Mouse (Mus musculus) embryonic facial prominence, embryonic 10.5 days (tissue): ENCODE measurements around the gene Tiam1. TPM values are rescaled to one million over a fixed set of nuclear protein-coding genes. Genes with fewer than 3 reads are reported as not detected.
A peak's percentile ranks its signal among the peaks of the same experiment; 100 is the strongest.

Experiments used
- DNase-seq: peaks from one replicate; pipeline ENCODE4 v3.0.0-alpha.2; 2017; ENCODE audit warnings: low spot score
- H3K27ac ChIP-seq: fragments of 300-500 bp; sonication (generic); replicated peaks from 2 replicates; pipeline ENCODE4 v1.5.1; 2016; ENCODE audit warnings: mild to moderate bottlenecking
- H3K27me3 ChIP-seq: fragments of 300-500 bp; sonication (generic); replicated peaks from 2 replicates; pipeline ENCODE4 v1.6.1; 2016; ENCODE audit warnings: low read depth, mild to moderate bottlenecking; ENCODE audit not compliant: poor library complexity, severe bottlenecking
- H3K36me3 ChIP-seq: fragments of 300-500 bp; sonication (generic); replicated peaks from 2 replicates; pipeline ENCODE4 v1.6.1; 2016; ENCODE audit warnings: mild to moderate bottlenecking, moderate library complexity
- H3K4me1 ChIP-seq: fragments of 300-500 bp; sonication (generic); 2 replicates; pipeline ENCODE4 v1.6.1; 2016
- H3K4me3 ChIP-seq: fragments of 300-500 bp; sonication (generic); 2 replicates; pipeline ENCODE4 v1.5.1; 2016; ENCODE audit warnings: mild to moderate bottlenecking, moderate library complexity
- H3K9me3 ChIP-seq: fragments of 300-500 bp; sonication (generic); 2 replicates; pipeline ENCODE4 v1.6.1; 2016; ENCODE audit warnings: mild to moderate bottlenecking
- WGBS: fragments of 180-500 bp; shearing (Covaris S2); methylation state at CpG from one replicate; pipeline ENCODE4 v1.1.7; 2016; 5-methylcytosine and 5-hydroxymethylcytosine counted together
- polyA plus RNA-seq: library from polyadenylated mRNA; unstranded; fragments of >200 nt; fragmentation: Nextera tagmentation; extraction: Ambion mirVana; gene quantifications from 2 replicates; pipeline ENCODE4 v1.2.1, GENCODE M21; 2016

Tiam1 gene
- polyA plus RNA-seq, 1 experiment from 2014 or later = 25.3 TPM

DNA sequence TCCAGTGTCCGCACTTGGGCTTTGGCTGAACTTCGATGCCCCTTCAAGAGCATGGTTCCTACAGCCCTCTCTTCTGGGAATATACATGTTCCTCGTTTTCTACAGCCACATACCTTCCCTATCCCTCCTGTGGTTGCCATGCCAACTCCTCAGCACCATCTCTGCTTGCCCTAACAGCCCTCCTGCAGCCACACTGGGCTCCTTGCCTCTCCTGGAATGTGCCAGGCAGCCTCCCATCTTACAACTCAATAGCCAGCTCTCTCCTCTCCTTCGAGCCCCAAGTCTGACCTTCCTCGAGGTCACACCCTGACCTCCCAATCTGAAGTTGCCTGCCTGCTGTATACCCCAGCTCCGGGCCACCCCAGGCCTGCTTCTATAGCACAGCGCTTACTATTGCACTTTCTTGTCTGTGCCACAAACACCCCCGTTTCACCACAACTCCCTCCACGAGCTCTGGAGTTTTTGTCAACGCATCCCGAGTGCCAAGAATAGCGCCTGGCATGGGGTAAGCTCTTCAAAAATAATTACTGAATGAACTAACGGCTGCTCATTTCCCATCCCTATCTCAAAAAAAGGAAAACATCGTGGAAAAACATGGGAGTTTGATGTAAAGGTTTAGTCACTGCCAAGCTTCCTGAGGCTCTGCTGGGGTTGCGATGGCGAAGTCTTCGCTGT lies 252.9 kb downstream of the Tiam1 start:
- no peak for DNase-seq
- H3K9me3 ChIP-seq = peaks cover 10% of the 10 kb centered on the region; the same call in 1 of the 2 replicates
- WGBS = 79% methylated on average over 17 of the region's 17 CpGs
- H3K36me3 ChIP-seq = peaks cover 28% of the 10 kb centered on the region
- no peaks in the 10 kb centered on the region for H3K27me3 ChIP-seq
- peaks cover 28% of the 10 kb centered on the region for H3K4me1 ChIP-seq
- H3K27ac ChIP-seq = 0 out of 2 replicates have a peak overlapping the region, but pooled peaks have one; percentile 19
- H3K4me3 ChIP-seq = no peak overlapping the region

- peaks cover 10% of the 10 kb centered on the region; the same call in 1 of the 2 replicates for H3K9me3 ChIP-seq
- WGBS = 79% methylated on average over 10 of the region's 10 CpGs
- peaks cover 33% of the 10 kb centered on the region for H3K4me1 ChIP-seq
- H3K27me3 ChIP-seq = no peaks in the 10 kb centered on the region
- 0 out of 2 replicates have a peak overlapping the region, but pooled peaks have one; percentile 19 for H3K27ac ChIP-seq
- DNase-seq = no peak
- H3K4me3 ChIP-seq = no peak overlapping the region
- peaks cover 23% of the 10 kb centered on the region for H3K36me3 ChIP-seq
Measured at GRCm38 (mm10) chr16:89889890-89890462, 253.6 kb downstream of the Tiam1 start.

DNA sequence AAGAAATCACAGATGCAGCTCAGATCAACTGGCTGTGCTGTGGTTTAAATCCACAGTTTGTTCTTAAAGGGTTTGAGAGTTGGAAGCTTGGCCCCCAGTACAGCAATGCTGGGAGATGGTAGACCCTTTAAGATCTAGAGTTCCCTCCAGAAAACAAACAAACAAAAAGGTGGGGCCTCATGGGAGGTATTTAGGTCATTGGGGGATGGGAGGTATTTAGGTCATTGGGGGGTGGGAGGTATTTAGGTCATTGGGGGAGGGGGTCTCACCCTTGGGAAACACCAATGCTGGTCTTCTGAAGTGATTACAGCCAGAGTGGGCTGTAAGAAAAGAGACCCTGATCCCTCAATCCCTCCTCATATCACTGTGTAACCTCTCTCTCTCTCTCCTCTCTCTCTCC lies 257.0 kb downstream of the Tiam1 start:
- Histone ChIP-seq H3K9me3 (peaks cover 6% of the 10 kb centered on the region; the same call in 1 of the 2 replicates), H3K36me3 (peaks cover 37% of the 10 kb centered on the region), H3K4me1 (peaks cover 49% of the 10 kb centered on the region), H3K27me3 (no peaks in the 10 kb centered on the region), H3K4me3 (no peak overlapping the region), H3K27ac (no peak overlapping the region)
- no peak for DNase-seq

GRCm38 (mm10) chr16:89885661-89886060 lies 257.9 kb downstream of the Tiam1 start:
- H3K4me1 ChIP-seq = peaks cover 43% of the 10 kb centered on the region
- H3K27me3 ChIP-seq = no peaks in the 10 kb centered on the region
- no peak for DNase-seq
- no peak overlapping the region for H3K4me3 ChIP-seq
- no peak overlapping the region for H3K27ac ChIP-seq
- peaks cover 6% of the 10 kb centered on the region; the same call in 1 of the 2 replicates for H3K9me3 ChIP-seq
- peaks cover 37% of the 10 kb centered on the region for H3K36me3 ChIP-seq
- 68% methylated on average over 9 of the region's 9 CpGs for WGBS

- 93% methylated on average over 4 of the region's 4 CpGs for WGBS
- peaks cover 6% of the 10 kb centered on the region; the same call in 1 of the 2 replicates for H3K9me3 ChIP-seq
- peaks cover 37% of the 10 kb centered on the region for H3K36me3 ChIP-seq
- no peaks in the 10 kb centered on the region for H3K27me3 ChIP-seq
- no peak overlapping the region for H3K4me3 ChIP-seq
- DNase-seq = no peak
- peaks cover 34% of the 10 kb centered on the region for H3K4me1 ChIP-seq
- no peak overlapping the region for H3K27ac ChIP-seq
Measured at GRCm38 (mm10) chr16:89883897-89884296, 259.7 kb downstream of the Tiam1 start.

DNA sequence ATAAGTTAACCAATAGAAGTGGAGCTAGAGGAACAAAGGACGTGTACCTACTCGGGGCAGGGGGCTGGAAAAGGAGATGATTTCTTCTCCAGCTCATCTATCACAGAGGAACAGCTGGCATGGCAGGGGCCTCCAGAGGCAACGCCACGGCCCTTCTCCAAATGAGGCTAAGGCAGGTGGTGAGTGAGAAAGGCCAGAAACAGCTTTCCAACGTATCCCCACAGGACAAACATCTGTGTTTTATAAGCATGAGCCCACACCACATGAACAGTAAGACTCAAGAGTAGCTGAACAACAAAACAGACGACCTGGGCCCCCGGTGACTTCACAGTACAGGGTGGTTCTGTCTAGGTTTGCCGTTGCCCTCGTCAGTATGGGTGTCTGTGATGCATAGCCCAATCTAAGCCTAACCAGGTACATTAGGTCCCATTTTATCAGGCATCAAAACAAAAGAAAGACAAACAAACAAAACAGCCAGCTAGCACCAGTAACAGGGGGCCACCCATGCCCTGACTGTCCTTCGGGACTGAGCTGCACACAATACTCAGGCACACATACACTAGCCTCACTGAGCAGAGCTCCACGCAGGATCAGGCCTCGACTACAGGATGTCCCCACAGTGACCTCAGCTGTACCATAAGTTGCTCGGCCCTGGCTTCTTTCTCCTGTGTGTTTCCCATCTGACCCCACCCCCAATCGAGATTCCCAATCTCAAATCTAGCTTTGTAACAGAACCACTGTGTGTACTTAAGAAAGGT lies 260.9 kb downstream of the Tiam1 start:
- 74% methylated on average over 14 of the region's 14 CpGs for WGBS
- no peak for DNase-seq
- peak overlapping the region; percentile 14 for H3K27ac ChIP-seq

DNA sequence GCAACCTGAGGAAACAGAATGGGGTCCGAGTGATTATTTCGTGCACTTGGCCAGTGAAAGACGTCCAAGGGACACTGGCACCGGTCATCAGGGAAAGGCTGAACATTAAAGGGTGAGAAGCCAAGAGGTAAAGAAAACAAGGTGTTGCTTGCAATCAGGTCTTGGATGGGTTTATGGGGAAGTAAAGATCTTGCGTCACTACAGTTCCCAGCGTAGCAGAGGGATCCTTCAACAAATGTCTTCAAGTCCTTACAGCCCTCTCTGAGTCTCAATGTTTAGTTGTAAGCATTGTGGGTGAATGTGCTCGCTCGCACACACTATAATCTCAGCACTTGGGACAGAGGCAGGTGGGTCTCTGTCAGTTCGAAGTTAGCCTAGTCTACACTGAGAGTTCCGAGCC lies 266.4 kb downstream of the Tiam1 start:
- no peak for DNase-seq
- peaks cover 22% of the 10 kb centered on the region for H3K36me3 ChIP-seq
- peaks cover 36% of the 10 kb centered on the region for H3K4me1 ChIP-seq
- peaks cover 7% of the 10 kb centered on the region; the same call in 1 of the 2 replicates for H3K9me3 ChIP-seq
- H3K27ac ChIP-seq = no peak overlapping the region
- no peaks in the 10 kb centered on the region for H3K27me3 ChIP-seq
- no peak overlapping the region for H3K4me3 ChIP-seq
- 95% methylated on average over 10 of the region's 10 CpGs for WGBS

More for the DNA sequence above, 260.9 kb downstream of the Tiam1 start:
- H3K27me3 ChIP-seq = no peaks in the 10 kb centered on the region
- H3K4me3 ChIP-seq = no peak overlapping the region
- H3K9me3 ChIP-seq = peaks cover 4% of the 10 kb centered on the region; the same call in 1 of the 2 replicates
- peaks cover 34% of the 10 kb centered on the region for H3K4me1 ChIP-seq
- peaks cover 26% of the 10 kb centered on the region for H3K36me3 ChIP-seq

DNA sequence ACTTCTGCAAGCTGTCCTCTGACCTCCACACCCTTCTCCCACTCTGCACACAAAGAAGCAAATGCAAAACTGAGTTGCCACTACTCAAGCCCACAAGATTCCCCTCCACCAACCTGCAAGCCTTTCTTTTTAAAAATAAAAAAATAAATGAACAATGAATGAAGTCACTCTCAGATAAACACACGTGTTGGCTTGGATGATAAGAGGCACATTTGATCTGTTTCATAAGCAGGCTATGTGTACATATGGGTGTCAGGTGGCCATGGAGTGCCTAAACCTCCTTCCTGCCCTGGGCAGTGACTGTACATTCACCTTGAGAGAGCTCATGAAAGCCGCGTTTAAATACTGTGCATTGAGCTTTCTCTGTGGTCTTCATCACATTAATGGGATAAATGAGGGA lies 267.5 kb downstream of the Tiam1 start:
- peaks cover 36% of the 10 kb centered on the region for H3K4me1 ChIP-seq
- H3K9me3 ChIP-seq = peaks cover 7% of the 10 kb centered on the region; the same call in 1 of the 2 replicates
- 96% methylated on average over 3 of the region's 3 CpGs for WGBS
- H3K36me3 ChIP-seq = peaks cover 23% of the 10 kb centered on the region
- no peak for DNase-seq
- no peaks in the 10 kb centered on the region for H3K27me3 ChIP-seq
- H3K27ac ChIP-seq = no peak overlapping the region
- H3K4me3 ChIP-seq = no peak overlapping the region

- Histone ChIP-seq H3K36me3 (peaks cover 35% of the 10 kb centered on the region), H3K27ac (peak overlapping the region; percentile 25), H3K4me1 (peaks cover 39% of the 10 kb centered on the region), H3K4me3 (peak overlapping the region; percentile 18; the same call in 1 of the 2 replicates), H3K27me3 (no peaks in the 10 kb centered on the region), H3K9me3 (peaks cover 7% of the 10 kb centered on the region; the same call in 1 of the 2 replicates)
- 37% methylated on average over 15 of the region's 15 CpGs for WGBS
- peak; percentile 38 for DNase-seq
Measured at GRCm38 (mm10) chr16:89874012-89874704, 269.4 kb downstream of the Tiam1 start.

GRCm38 (mm10) chr16:89872011-89872942 lies 271.3 kb downstream of the Tiam1 start:
- 72% methylated on average over 20 of the region's 20 CpGs for WGBS
- no peak overlapping the region for H3K4me3 ChIP-seq
- H3K4me1 ChIP-seq = peaks cover 39% of the 10 kb centered on the region
- peak overlapping the region; percentile 57 for H3K27ac ChIP-seq
- no peak for DNase-seq
- peaks cover 44% of the 10 kb centered on the region for H3K36me3 ChIP-seq
- H3K27me3 ChIP-seq = no peaks in the 10 kb centered on the region
- peaks cover 7% of the 10 kb centered on the region; the same call in 1 of the 2 replicates for H3K9me3 ChIP-seq

DNA sequence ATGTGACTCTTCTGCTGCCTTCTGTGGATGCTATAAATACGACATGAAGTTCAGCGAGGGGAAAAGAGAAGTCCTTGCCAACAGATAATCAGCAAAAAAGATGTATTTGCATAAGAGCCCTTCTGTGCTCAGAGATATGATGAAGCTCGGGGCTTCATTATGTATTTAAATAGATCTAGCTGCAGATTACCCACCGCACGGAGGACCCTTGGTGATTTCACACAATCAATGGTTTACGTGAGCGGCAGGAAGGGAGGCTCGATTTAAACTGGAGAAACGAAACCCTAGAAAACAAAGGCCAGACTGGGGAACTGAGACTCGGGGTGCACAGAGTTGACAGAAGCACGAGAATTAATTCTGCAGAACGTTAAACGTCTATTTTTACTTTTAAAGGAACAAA lies 272.2 kb downstream of the Tiam1 start:
- Histone ChIP-seq H3K27me3 (no peaks in the 10 kb centered on the region), H3K27ac (no peak overlapping the region), H3K4me1 (peaks cover 39% of the 10 kb centered on the region), H3K9me3 (peaks cover 8% of the 10 kb centered on the region; the same call in 1 of the 2 replicates), H3K36me3 (peaks cover 44% of the 10 kb centered on the region), H3K4me3 (no peak overlapping the region)
- 88% methylated on average over 13 of the region's 13 CpGs for WGBS
- no peak for DNase-seq
